Mouse (Mus musculus): Measurements from ENCODE around the gene Nip7.

DNA sequence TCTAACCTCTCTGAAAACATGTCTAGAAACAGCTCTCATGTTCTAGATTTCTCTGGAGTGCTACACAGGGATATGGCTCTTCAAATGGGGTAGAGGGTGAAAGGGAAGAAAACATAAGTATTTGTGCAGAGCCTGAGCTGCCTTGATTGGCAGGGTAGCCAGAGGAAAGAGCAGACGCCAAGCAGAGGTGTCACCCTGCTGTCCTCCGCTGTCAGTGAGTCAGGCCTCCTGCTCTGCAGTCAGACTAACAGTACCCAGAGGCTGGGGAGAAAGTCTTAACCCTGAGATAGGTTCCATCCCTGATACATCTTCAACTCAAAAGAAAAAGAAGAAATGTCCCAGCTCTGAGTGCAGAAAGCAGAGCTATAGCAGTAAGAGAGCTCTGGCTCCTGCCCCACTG lies 44.0 kb upstream of the Nip7 start:
- no peak for TF ChIP-seq CTCF (conservative IDR thresholded peaks at IDR 0.05; ENCODE audit: low read length)
- TF ChIP-seq POU5F1 (IDR thresholded peaks at IDR 0.05; ENCODE audit: borderline replicate concordance, low read length), result no peak

All from E14TG2a.4 (cell line).